Mouse (Mus musculus): ENCODE results near the gene Slc31a1. TPM values are rescaled to one million over a fixed set of nuclear protein-coding genes. Genes with fewer than 3 reads are reported as not detected.

Slc31a1 gene
- total RNA-seq (2014; rRNA removed; ENCODE audit: low replicate concordance), result 15.9 and 17.8 TPM in 2 replicates
- 35.0 and 35.1 TPM in 2 replicates for polyA plus RNA-seq (2015; fragmentation: Nextera tagmentation; extraction: Ambion mirVana)

- Histone ChIP-seq H3K36me3 (replicated peaks; ENCODE audit: control insufficient read depth, insufficient read depth, low read length) (peaks cover 18% of the 10 kb centered on the region), H3K4me1 (ENCODE audit: control insufficient read depth, insufficient read depth) (peaks cover 16% of the 10 kb centered on the region), H3K4me3 (ENCODE audit: low read depth, low read length) (peak within 1 kb of the TSS; percentile 91), H3K27me3 (ENCODE audit: control insufficient read depth, insufficient read depth, low read length) (no peaks in the 10 kb centered on the region), H3K4me2 (ENCODE audit: low read depth, low read length) (peak within 1 kb of the TSS; percentile 76), H3K9ac (replicated peaks; ENCODE audit: low read depth, low read length) (peak within 1 kb of the TSS; percentile 87), H3K27ac (ENCODE audit: low read depth) (peak within 1 kb of the TSS; percentile 87), H3K9me3 (replicated peaks; ENCODE audit: control insufficient read depth, low read length) (no peaks in the 10 kb centered on the region)
- no peak for TF ChIP-seq CTCF (IDR thresholded peaks at IDR 0.05; ENCODE audit: low read depth)
- TF ChIP-seq EP300 (IDR thresholded peaks at IDR 0.05; ENCODE audit: low read depth), result 0 out of 2 replicates have a peak, but pooled peaks have one; percentile 20
- peak; percentile 100 for DNase-seq (ENCODE audit: low spot score)
- under 1% methylated on average over 51 of the region's 51 CpGs for WGBS
- ATAC-seq (ENCODE audit: insufficient read depth, low read depth), result peak; percentile 100
Measured at GRCm38 (mm10) chr4:62360088-62360804, at the start of gene Slc31a1, which contains the start of gene Fkbp15. Slc31a1 (plus strand) TSS chr4:62360727. Fkbp15 (minus strand) TSS chr4:62360548.

DNA sequence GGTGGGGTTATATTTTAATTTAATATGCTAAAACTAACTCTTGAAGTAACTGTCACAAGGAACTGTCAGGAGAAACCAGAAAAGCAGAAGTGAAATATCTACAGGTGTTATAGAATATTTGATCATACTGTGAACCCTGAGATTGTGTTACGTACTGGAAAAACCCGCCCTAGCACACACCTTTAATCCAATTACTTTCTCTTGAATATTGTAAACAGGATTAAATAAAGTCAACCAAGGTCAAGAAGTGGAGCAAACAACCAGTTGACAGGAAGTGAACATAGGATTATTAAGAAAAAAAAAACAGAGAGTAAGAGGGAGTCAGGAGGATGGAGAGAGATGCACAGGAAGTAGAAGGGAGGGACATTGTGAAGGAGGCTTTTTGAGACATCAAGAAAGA lies 47.7 kb upstream of the Slc31a1 start:
- WGBS, result 93% methylated on average over 2 of the region's 2 CpGs
- no peaks in the 10 kb centered on the region for H3K9me3 ChIP-seq (replicated peaks; ENCODE audit: control insufficient read depth, low read length)
- H3K36me3 ChIP-seq (replicated peaks; ENCODE audit: control insufficient read depth, insufficient read depth, low read length), result peaks cover 52% of the 10 kb centered on the region
- H3K4me2 ChIP-seq (ENCODE audit: low read depth, low read length), result no peak overlapping the region
- H3K27ac ChIP-seq (ENCODE audit: low read depth), result no peak overlapping the region
- H3K27me3 ChIP-seq (ENCODE audit: control insufficient read depth, insufficient read depth, low read length), result no peaks in the 10 kb centered on the region
- no peak overlapping the region for H3K4me3 ChIP-seq (ENCODE audit: low read depth, low read length)
- no peak for TF ChIP-seq EP300 (IDR thresholded peaks at IDR 0.05; ENCODE audit: low read depth)
- H3K9ac ChIP-seq (replicated peaks; ENCODE audit: low read depth, low read length), result no peak overlapping the region
- H3K4me1 ChIP-seq (ENCODE audit: control insufficient read depth, insufficient read depth), result no peaks in the 10 kb centered on the region
- ATAC-seq (ENCODE audit: insufficient read depth, low read depth) (no peak), DNase-seq (ENCODE audit: low spot score) (no peak)

GRCm38 (mm10) chr4:62313641-62314211 lies 46.8 kb upstream of the Slc31a1 start:
- Histone ChIP-seq H3K9me3 (replicated peaks; ENCODE audit: control insufficient read depth, low read length) (no peaks in the 10 kb centered on the region), H3K27me3 (ENCODE audit: control insufficient read depth, insufficient read depth, low read length) (no peaks in the 10 kb centered on the region), H3K4me1 (ENCODE audit: control insufficient read depth, insufficient read depth) (no peaks in the 10 kb centered on the region), H3K4me3 (ENCODE audit: low read depth, low read length) (no peak overlapping the region), H3K9ac (replicated peaks; ENCODE audit: low read depth, low read length) (no peak overlapping the region), H3K27ac (ENCODE audit: low read depth) (no peak overlapping the region), H3K36me3 (replicated peaks; ENCODE audit: control insufficient read depth, insufficient read depth, low read length) (peaks cover 58% of the 10 kb centered on the region), H3K4me2 (ENCODE audit: low read depth, low read length) (no peak overlapping the region)
- TF ChIP-seq CTCF (IDR thresholded peaks at IDR 0.05; ENCODE audit: low read depth), result no peak
- TF ChIP-seq EP300 (IDR thresholded peaks at IDR 0.05; ENCODE audit: low read depth), result no peak
- 79% methylated on average over 9 of the region's 9 CpGs for WGBS
- DNase-seq (ENCODE audit: low spot score), result no peak
- ATAC-seq (ENCODE audit: insufficient read depth, low read depth), result no peak

GRCm38 (mm10) chr4:62314516-62314915 lies 46.0 kb upstream of the Slc31a1 start:
- Histone ChIP-seq H3K9ac (replicated peaks; ENCODE audit: low read depth, low read length) (no peak overlapping the region), H3K9me3 (replicated peaks; ENCODE audit: control insufficient read depth, low read length) (no peaks in the 10 kb centered on the region), H3K4me3 (ENCODE audit: low read depth, low read length) (no peak overlapping the region), H3K27me3 (ENCODE audit: control insufficient read depth, insufficient read depth, low read length) (no peaks in the 10 kb centered on the region), H3K27ac (ENCODE audit: low read depth) (no peak overlapping the region), H3K36me3 (replicated peaks; ENCODE audit: control insufficient read depth, insufficient read depth, low read length) (peaks cover 66% of the 10 kb centered on the region), H3K4me2 (ENCODE audit: low read depth, low read length) (no peak overlapping the region), H3K4me1 (ENCODE audit: control insufficient read depth, insufficient read depth) (no peaks in the 10 kb centered on the region)
- WGBS, result 87% methylated on average over 3 of the region's 3 CpGs
- ATAC-seq (ENCODE audit: insufficient read depth, low read depth) (no peak), DNase-seq (ENCODE audit: low spot score) (no peak)
- no peak for TF ChIP-seq EP300 (IDR thresholded peaks at IDR 0.05; ENCODE audit: low read depth)
- TF ChIP-seq CTCF (IDR thresholded peaks at IDR 0.05; ENCODE audit: low read depth), result no peak

- WGBS, result 72% methylated on average over 2 of the region's 2 CpGs
- H3K9me3 ChIP-seq (replicated peaks; ENCODE audit: control insufficient read depth, low read length), result no peaks in the 10 kb centered on the region
- H3K36me3 ChIP-seq (replicated peaks; ENCODE audit: control insufficient read depth, insufficient read depth, low read length), result peaks cover 75% of the 10 kb centered on the region
- DNase-seq (ENCODE audit: low spot score) (no peak), ATAC-seq (ENCODE audit: insufficient read depth, low read depth) (no peak)
- no peak overlapping the region for H3K27ac ChIP-seq (ENCODE audit: low read depth)
- no peak overlapping the region for H3K4me3 ChIP-seq (ENCODE audit: low read depth, low read length)
- no peak overlapping the region for H3K9ac ChIP-seq (replicated peaks; ENCODE audit: low read depth, low read length)
- H3K4me1 ChIP-seq (ENCODE audit: control insufficient read depth, insufficient read depth), result no peaks in the 10 kb centered on the region
- no peaks in the 10 kb centered on the region for H3K27me3 ChIP-seq (ENCODE audit: control insufficient read depth, insufficient read depth, low read length)
- no peak overlapping the region for H3K4me2 ChIP-seq (ENCODE audit: low read depth, low read length)
- TF ChIP-seq CTCF (IDR thresholded peaks at IDR 0.05; ENCODE audit: low read depth) (no peak), EP300 (IDR thresholded peaks at IDR 0.05; ENCODE audit: low read depth) (no peak)
Measured at GRCm38 (mm10) chr4:62316456-62316855, 44.1 kb upstream of the Slc31a1 start.
